Mouse (Mus musculus) kidney, postnatal 0 days (tissue): ENCODE results near the gene Hamp2. TPM values are rescaled to one million over a fixed set of nuclear protein-coding genes. Genes with fewer than 3 reads are reported as not detected.
A peak's percentile ranks its signal among the peaks of the same experiment; 100 is the strongest.
"Not testable (repeated sequence)": the region's sequence is repeated elsewhere in the genome, so short reads cannot be mapped to it uniquely, and the experiment has no call there.

Source experiments
- ATAC-seq: fragments of 200-750 bp; cut with Nextera tagmentation; replicated peaks from 2 replicates; pipeline ENCODE4 v1.8.0; 2017; ENCODE audit warnings: low read depth, moderate number of reproducible peaks, moderate TSS enrichment, moderate library complexity; ENCODE audit not compliant: low FRiP score
- DNase-seq: peaks from one replicate; pipeline ENCODE4 v3.0.0-alpha.2; 2016; ENCODE audit warnings: low spot score
- H3K27ac ChIP-seq: fragments of 300-500 bp; sonication (generic); 2 replicates; pipeline ENCODE4 v1.5.1; 2014; ENCODE audit warnings: mild to moderate bottlenecking
- H3K27me3 ChIP-seq: fragments of 300-500 bp; sonication (generic); 2 replicates; pipeline ENCODE4 v1.6.1; 2014; ENCODE audit warnings: low read length, mixed read lengths; ENCODE audit not compliant: insufficient read depth
- H3K36me3 ChIP-seq: fragments of 300-500 bp; sonication (generic); 2 replicates; pipeline ENCODE4 v1.6.1; 2014; ENCODE audit warnings: low read length, mixed read lengths; ENCODE audit not compliant: insufficient read depth
- H3K4me1 ChIP-seq: fragments of 300-500 bp; sonication (generic); replicated peaks from 2 replicates; pipeline ENCODE4 v1.6.1; 2014; ENCODE audit warnings: antibody characterized with exemption, low read length, mixed read lengths; ENCODE audit not compliant: insufficient read depth
- H3K4me2 ChIP-seq: fragments of 300-500 bp; sonication (generic); 2 replicates; pipeline ENCODE4 v1.6.1; 2014; ENCODE audit warnings: mild to moderate bottlenecking, low read length, moderate library complexity, mixed read lengths
- H3K4me3 ChIP-seq: fragments of 300-500 bp; sonication (generic); replicated peaks from 2 replicates; pipeline ENCODE4 v1.5.1; 2014; ENCODE audit warnings: low read depth, low read length
- H3K9ac ChIP-seq: fragments of 300-500 bp; sonication (generic); 2 replicates; pipeline ENCODE4 v1.6.1; 2014; ENCODE audit warnings: low read depth, low read length
- H3K9me3 ChIP-seq: fragments of 300-500 bp; sonication (generic); replicated peaks from 2 replicates; pipeline ENCODE4 v1.6.1; 2016; ENCODE audit warnings: low read length, inconsistent platforms, mixed read lengths
- CTCF ChIP-seq: IDR thresholded peaks from 2 replicates; pipeline ENCODE4 v1.5.1; 2016; ENCODE audit warnings: antibody characterized with exemption, low read depth, mild to moderate bottlenecking, moderate library complexity
- WGBS: fragments of 180-500 bp; shearing (Covaris S2); extraction: QIAGEN DNeasy Blood & Tissue Kit; methylation state at CpG from one replicate; pipeline ENCODE4 v1.1.7; 2014; 5-methylcytosine and 5-hydroxymethylcytosine counted together
- polyA plus RNA-seq: library from polyadenylated mRNA; unstranded; fragments of >200 nt; fragmentation: Nextera tagmentation; extraction: Ambion mirVana; gene quantifications from 2 replicates; pipeline ENCODE4 v1.2.1, GENCODE M21; 2015

Gene Hamp2
- polyA plus RNA-seq, 1 experiment from 2014 or later: not detected

DNA sequence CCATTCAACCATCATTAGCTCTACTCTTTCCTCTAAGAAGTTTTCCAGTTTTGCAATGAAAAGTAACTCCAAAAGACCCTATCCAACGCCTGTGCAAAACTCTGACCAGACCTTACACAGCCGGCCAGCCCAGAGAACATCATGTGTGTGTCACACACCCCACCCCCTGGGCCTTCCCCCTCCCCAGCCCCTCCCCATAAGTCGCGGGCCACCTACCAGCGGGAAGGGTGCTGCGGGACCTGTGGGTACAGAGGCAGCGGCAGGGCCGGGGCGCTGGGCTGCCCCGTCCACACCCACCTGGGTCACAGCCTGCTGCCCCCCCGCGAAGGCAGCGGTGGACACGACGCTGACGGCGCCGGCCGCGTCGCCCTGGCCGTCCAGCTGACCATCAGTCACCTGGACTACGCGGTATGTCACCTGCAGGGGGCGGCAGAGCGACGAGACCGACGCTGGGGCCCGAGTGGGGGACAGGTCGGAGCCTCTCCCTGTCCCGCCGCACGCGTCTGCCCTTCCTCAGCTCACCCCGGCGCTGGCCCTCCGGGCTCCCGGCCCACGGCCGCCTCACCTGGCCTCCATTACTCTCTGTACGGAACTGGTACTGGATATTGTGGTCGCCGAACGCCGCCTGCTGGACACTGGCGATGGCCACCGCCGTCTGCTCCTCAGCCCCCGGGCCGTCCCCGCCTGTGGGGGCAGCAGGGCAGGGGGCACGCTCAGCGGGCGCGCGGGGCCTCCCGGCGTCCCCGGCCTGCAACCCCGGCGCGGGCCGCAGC lies 31.3 kb upstream of the Hamp2 start:
- H3K4me3 ChIP-seq: peak overlapping the region; percentile 94
- H3K4me2 ChIP-seq: peak overlapping the region; percentile 74
- peak overlapping the region; percentile 99 for H3K27ac ChIP-seq
- peaks cover 14% of the 10 kb centered on the region; the same call in 1 of the 2 replicates for H3K4me1 ChIP-seq
- no peaks in the 10 kb centered on the region for H3K27me3 ChIP-seq
- ATAC-seq: peak; percentile 75
- peak; percentile 91 for DNase-seq
- peak overlapping the region; percentile 99 for H3K9ac ChIP-seq
- peak; percentile 90 for TF ChIP-seq CTCF
- 1% methylated on average over 54 of the region's 64 CpGs for WGBS
- peaks cover 29% of the 10 kb centered on the region for H3K36me3 ChIP-seq
- H3K9me3 ChIP-seq: no peaks in the 10 kb centered on the region

DNA sequence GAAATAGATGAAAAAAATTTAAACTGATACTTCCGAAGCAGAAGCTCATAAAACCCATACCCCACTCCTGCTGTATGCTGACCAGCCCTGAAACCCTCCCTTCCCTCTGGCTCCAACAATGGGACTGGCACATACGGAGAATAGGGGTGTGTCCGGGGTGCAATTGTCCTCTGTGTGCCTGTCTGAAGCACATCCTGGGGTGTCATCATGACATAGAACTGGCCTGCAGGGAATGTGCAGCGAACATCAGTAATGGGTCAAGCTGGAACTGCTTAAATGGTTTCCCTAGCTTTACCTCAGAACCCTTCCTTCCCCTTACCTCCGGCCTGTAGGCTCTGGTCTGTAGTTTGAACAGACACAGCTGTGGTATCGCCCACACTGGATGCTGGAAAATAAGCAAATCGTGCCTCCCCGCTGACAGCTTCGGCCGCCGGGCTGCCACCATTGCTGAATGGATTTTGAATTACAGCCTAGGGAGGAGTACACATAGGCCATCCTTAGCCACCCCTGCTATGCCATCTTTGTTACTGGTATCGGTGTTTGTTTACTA lies 30.6 kb upstream of the Hamp2 start:
- Histone ChIP-seq H3K27me3 (no peaks in the 10 kb centered on the region), H3K4me1 (peaks cover 14% of the 10 kb centered on the region; the same call in 1 of the 2 replicates), H3K9ac (peak overlapping the region; percentile 99; the same call in 1 of the 2 replicates), H3K4me2 (peak overlapping the region; percentile 74), H3K9me3 (no peaks in the 10 kb centered on the region), H3K27ac (no peak overlapping the region), H3K4me3 (peak overlapping the region; percentile 94; the same call in 1 of the 2 replicates), H3K36me3 (peaks cover 34% of the 10 kb centered on the region)
- no peak for TF ChIP-seq CTCF
- no peak for ATAC-seq
- 78% methylated on average over 12 of the region's 12 CpGs for WGBS
- no peak for DNase-seq

DNA sequence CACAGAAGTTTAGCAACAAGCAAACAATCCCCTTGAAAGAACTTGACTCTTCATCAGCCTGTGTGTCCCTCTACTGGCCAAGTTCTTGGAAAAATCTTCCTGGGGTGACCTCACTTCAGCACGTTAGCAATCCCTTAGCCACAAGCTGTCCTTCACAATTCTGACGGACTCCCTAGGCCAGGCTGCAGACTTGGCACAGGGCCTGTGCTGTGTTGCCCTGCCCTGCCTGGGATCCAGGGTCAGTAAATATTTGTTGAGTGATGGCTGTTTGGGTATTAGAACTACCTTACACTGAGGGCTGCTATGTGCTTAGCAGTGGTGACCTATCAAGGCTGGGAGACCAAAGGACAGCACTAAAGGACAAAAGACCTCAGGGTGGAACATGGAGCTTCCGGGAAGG lies 29.6 kb upstream of the Hamp2 start:
- no peak overlapping the region for H3K27ac ChIP-seq
- no peak for DNase-seq

DNA sequence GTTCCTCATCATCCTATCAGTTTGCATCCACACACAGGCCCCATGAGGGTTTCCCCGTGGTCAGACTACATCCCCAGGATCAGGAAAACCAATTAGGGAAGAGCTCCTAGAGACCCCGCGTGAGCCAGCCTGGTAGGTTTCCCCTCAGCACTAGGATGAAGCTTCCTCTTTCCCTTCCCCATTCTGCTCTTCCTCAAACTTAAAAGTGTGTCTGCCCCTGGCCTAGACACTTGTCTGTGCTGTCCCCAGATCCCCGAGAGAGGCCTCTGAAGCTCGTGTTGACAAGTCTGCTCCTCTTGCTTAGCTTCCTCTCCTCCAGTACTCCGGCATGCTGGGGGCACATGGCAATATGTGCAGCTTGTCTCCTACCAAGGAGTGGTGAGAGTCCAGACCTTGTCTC lies 29.0 kb upstream of the Hamp2 start:
- Histone ChIP-seq H3K36me3 (peaks cover 41% of the 10 kb centered on the region), H3K27me3 (no peaks in the 10 kb centered on the region), H3K4me1 (peaks cover 14% of the 10 kb centered on the region; the same call in 1 of the 2 replicates), H3K9ac (no peak overlapping the region), H3K4me3 (no peak overlapping the region), H3K4me2 (no peak overlapping the region), H3K27ac (no peak overlapping the region), H3K9me3 (no peaks in the 10 kb centered on the region)
- no peak for TF ChIP-seq CTCF
- DNase-seq (no peak), ATAC-seq (no peak)
- WGBS: 77% methylated on average over 6 of the region's 6 CpGs

More for the DNA sequence above, 29.6 kb upstream of the Hamp2 start:
- no peaks in the 10 kb centered on the region for H3K9me3 ChIP-seq
- no peak for ATAC-seq
- H3K4me2 ChIP-seq: no peak overlapping the region
- WGBS: 76% methylated on average over 3 of the region's 3 CpGs
- H3K4me1 ChIP-seq: peaks cover 14% of the 10 kb centered on the region; the same call in 1 of the 2 replicates
- no peak overlapping the region for H3K9ac ChIP-seq
- TF ChIP-seq CTCF: 0 out of 2 replicates have a peak, but pooled peaks have one; percentile 5
- peaks cover 41% of the 10 kb centered on the region for H3K36me3 ChIP-seq
- H3K27me3 ChIP-seq: no peaks in the 10 kb centered on the region
- no peak overlapping the region for H3K4me3 ChIP-seq

DNA sequence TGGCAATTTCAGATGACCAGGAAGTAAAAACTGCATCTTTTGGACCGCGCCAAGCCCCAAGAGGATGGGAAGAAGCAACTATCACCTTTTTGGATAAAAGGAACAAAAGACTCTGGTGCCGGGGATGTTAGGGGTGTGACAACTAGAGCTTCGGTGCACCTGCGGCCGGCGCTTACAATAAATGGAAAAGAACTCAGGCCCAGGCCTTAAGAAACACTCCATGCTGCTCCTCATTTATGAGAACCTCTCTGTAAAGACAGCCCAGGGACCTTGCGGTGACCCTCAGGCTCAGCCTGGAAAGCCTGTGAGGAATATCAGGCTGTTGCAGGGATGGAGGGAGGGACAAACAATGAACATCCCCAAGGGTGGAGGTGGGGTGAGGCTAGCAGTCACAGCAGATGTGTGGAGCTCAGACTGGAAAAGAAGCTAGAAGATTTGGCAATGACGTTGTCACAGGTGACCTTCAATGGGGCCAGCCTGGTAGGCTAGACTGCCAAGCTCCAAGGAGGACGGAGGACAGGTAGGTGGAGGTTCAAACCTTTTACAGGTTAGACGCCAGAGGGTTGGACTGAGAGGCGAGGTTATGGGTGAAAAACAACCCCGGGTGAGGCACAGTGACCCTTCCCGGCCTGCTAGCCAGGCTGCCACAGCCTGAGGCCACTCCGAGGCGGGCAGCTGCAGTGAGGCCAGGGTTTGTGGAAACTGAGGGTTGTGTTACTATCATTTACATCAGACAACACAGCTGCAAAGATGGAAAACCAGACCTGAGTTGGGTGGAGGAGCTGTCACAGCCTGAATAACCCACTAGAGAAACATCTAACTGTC lies 28.2 kb upstream of the Hamp2 start:
- 92% methylated on average over 16 of the region's 16 CpGs for WGBS
- no peaks in the 10 kb centered on the region for H3K9me3 ChIP-seq
- H3K27ac ChIP-seq: no peak overlapping the region
- no peak overlapping the region for H3K9ac ChIP-seq
- peaks cover 41% of the 10 kb centered on the region for H3K36me3 ChIP-seq
- no peak overlapping the region for H3K4me3 ChIP-seq
- ATAC-seq (no peak), DNase-seq (no peak)
- peaks cover 8% of the 10 kb centered on the region; the same call in 1 of the 2 replicates for H3K4me1 ChIP-seq
- H3K4me2 ChIP-seq: no peak overlapping the region
- H3K27me3 ChIP-seq: no peaks in the 10 kb centered on the region
- no peak for TF ChIP-seq CTCF

DNA sequence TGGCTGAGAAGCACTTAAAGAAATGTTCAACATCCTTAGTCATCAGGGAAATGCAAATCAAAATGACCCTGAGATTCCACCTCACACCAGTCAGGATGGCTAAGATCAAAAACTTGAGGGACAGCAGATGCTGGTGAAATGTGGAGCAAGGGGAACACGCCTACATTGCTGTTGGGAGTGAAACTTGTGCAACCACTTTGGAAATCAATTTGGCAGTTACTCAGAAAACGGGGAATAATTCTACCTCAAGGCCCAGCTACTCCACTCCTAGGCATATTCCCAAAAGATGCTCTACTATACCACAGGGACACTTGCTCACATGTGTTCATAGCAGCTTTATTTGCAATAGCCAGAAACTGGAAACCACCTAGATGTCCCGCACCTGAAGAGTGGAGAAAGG lies 25.4 kb upstream of the Hamp2 start:
- H3K4me1 ChIP-seq, H3K9me3 ChIP-seq, H3K27ac ChIP-seq, H3K4me3 ChIP-seq, ATAC-seq, H3K9ac ChIP-seq, H3K4me2 ChIP-seq, H3K27me3 ChIP-seq, DNase-seq: not testable (repeated sequence)
- 85% methylated on average over 3 of the region's 3 CpGs for WGBS
- peaks cover 45% of the 10 kb centered on the region for H3K36me3 ChIP-seq
